Mouse (Mus musculus): Measurements from ENCODE around the gene Cdh3. TPM values are rescaled to one million over a fixed set of nuclear protein-coding genes. Genes with fewer than 3 reads are reported as not detected.
"Not testable (repeated sequence)": the region's sequence is repeated elsewhere in the genome, so short reads cannot be mapped to it uniquely, and the experiment has no call there.

Cdh3 gene
- polyA plus RNA-seq, 1 experiment from 2014 or later, result 2.6 TPM

GRCm38 (mm10) chr8:106559844-106560243 is 49.2 kb downstream of the Cdh3 start:
- Histone ChIP-seq H3K9ac (replicated peaks; ENCODE audit: low read depth) (no peak overlapping the region), H3K4me1 (ENCODE audit: insufficient read depth, low read depth, low read length) (0 out of 2 replicates have a peak, but pooled peaks cover 4% of the 10 kb centered on the region), H3K36me3 (ENCODE audit: insufficient read depth, low read length) (no peaks in the 10 kb centered on the region), H3K27me3 (replicated peaks; ENCODE audit: insufficient read depth, low read length) (no peaks in the 10 kb centered on the region), H3K4me2 (replicated peaks; ENCODE audit: low read depth, low read length) (no peak overlapping the region), H3K27ac (ENCODE audit: low read length) (no peak overlapping the region), H3K4me3 (ENCODE audit: low read depth, low read length) (no peak overlapping the region), H3K9me3 (ENCODE audit: low read length) (no peaks in the 10 kb centered on the region)
- 33% methylated on average over 9 of the region's 9 CpGs for WGBS
- DNase-seq (ENCODE audit: low spot score) (no peak), ATAC-seq (no peak)
- TF ChIP-seq EP300 (IDR thresholded peaks at IDR 0.05) (no peak), CTCF (IDR thresholded peaks at IDR 0.05) (no peak)

- peak; percentile 92 for DNase-seq (ENCODE audit: low spot score)
- peak; percentile 95 for ATAC-seq
- H3K9ac ChIP-seq (replicated peaks; ENCODE audit: low read depth), result no peak overlapping the region
- WGBS, result 20% methylated on average over 21 of the region's 21 CpGs
- no peak overlapping the region for H3K4me2 ChIP-seq (replicated peaks; ENCODE audit: low read depth, low read length)
- H3K9me3 ChIP-seq (ENCODE audit: low read length), result no peaks in the 10 kb centered on the region
- no peak overlapping the region for H3K4me3 ChIP-seq (ENCODE audit: low read depth, low read length)
- peak; percentile 98 for TF ChIP-seq CTCF (IDR thresholded peaks at IDR 0.05)
- 0 out of 2 replicates have a peak, but pooled peaks have one; percentile 56 for TF ChIP-seq EP300 (IDR thresholded peaks at IDR 0.05)
- H3K4me1 ChIP-seq (ENCODE audit: insufficient read depth, low read depth, low read length), result 0 out of 2 replicates have a peak, but pooled peaks cover 4% of the 10 kb centered on the region
- H3K27me3 ChIP-seq (replicated peaks; ENCODE audit: insufficient read depth, low read length), result no peaks in the 10 kb centered on the region
- no peaks in the 10 kb centered on the region for H3K36me3 ChIP-seq (ENCODE audit: insufficient read depth, low read length)
- peak overlapping the region; percentile 54; the same call in 1 of the 2 replicates for H3K27ac ChIP-seq (ENCODE audit: low read length)
Observed at GRCm38 (mm10) chr8:106561097-106561865, 50.6 kb downstream of the Cdh3 start.

DNA sequence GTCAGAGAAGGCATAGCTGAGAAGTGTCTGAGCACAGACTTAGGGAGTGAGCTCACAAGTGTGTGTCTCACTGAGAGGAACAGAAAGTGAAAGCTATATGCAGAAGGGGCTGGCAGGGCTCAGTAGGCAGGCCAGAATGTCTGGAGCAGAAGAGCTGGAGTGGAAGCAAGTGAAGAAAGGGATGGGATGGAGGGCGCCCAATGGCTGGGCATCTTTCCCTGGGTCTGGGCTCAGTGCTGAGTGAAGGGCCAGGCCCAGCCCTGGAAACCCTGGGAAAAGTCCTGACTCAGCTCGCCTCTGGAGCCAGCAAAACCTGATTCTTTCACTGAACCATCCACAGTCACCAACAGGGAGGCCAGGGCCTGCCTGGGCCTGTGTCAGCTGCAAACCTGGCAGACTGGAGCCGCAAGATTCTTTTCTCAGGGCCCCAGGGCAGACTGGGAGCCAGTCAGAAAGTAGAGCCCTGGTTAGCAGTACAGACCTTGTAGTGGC is 53.0 kb downstream of the Cdh3 start:
- no peak for TF ChIP-seq CTCF (IDR thresholded peaks at IDR 0.05)
- TF ChIP-seq EP300 (IDR thresholded peaks at IDR 0.05), result no peak
- Histone ChIP-seq H3K27me3 (replicated peaks; ENCODE audit: insufficient read depth, low read length) (no peaks in the 10 kb centered on the region), H3K27ac (ENCODE audit: low read length) (peak overlapping the region; percentile 69), H3K9ac (replicated peaks; ENCODE audit: low read depth) (no peak overlapping the region), H3K9me3 (ENCODE audit: low read length) (no peaks in the 10 kb centered on the region), H3K4me3 (ENCODE audit: low read depth, low read length) (no peak overlapping the region), H3K4me1 (ENCODE audit: insufficient read depth, low read depth, low read length) (0 out of 2 replicates have a peak, but pooled peaks cover 4% of the 10 kb centered on the region), H3K4me2 (replicated peaks; ENCODE audit: low read depth, low read length) (no peak overlapping the region), H3K36me3 (ENCODE audit: insufficient read depth, low read length) (no peaks in the 10 kb centered on the region)
- ATAC-seq (peak; percentile 67), DNase-seq (ENCODE audit: low spot score) (peak; percentile 74)
- 68% methylated on average over 3 of the region's 3 CpGs for WGBS

GRCm38 (mm10) chr8:106569006-106569405 is 58.3 kb downstream of the Cdh3 start:
- ATAC-seq, result no peak
- no peak overlapping the region for H3K9ac ChIP-seq (replicated peaks; ENCODE audit: low read depth)
- no peak for DNase-seq (ENCODE audit: low spot score)
- H3K4me1 ChIP-seq (ENCODE audit: insufficient read depth, low read depth, low read length), result no peaks in the 10 kb centered on the region
- TF ChIP-seq CTCF (IDR thresholded peaks at IDR 0.05), result no peak
- no peak for TF ChIP-seq EP300 (IDR thresholded peaks at IDR 0.05)
- no peaks in the 10 kb centered on the region for H3K27me3 ChIP-seq (replicated peaks; ENCODE audit: insufficient read depth, low read length)
- H3K9me3 ChIP-seq (ENCODE audit: low read length), result no peaks in the 10 kb centered on the region
- no peak overlapping the region for H3K4me2 ChIP-seq (replicated peaks; ENCODE audit: low read depth, low read length)
- H3K4me3 ChIP-seq (ENCODE audit: low read depth, low read length), result no peak overlapping the region
- 82% methylated on average over 6 of the region's 7 CpGs for WGBS
- no peaks in the 10 kb centered on the region for H3K36me3 ChIP-seq (ENCODE audit: insufficient read depth, low read length)
- no peak overlapping the region for H3K27ac ChIP-seq (ENCODE audit: low read length)

GRCm38 (mm10) chr8:106570386-106570785 is 59.7 kb downstream of the Cdh3 start:
- ATAC-seq, result no peak

GRCm38 (mm10) chr8:106571551-106572172 is 61.0 kb downstream of the Cdh3 start:
- Histone ChIP-seq H3K4me3 (ENCODE audit: low read depth, low read length) (no peak overlapping the region), H3K27me3 (replicated peaks; ENCODE audit: insufficient read depth, low read length) (no peaks in the 10 kb centered on the region), H3K9me3 (ENCODE audit: low read length) (no peaks in the 10 kb centered on the region), H3K4me2 (replicated peaks; ENCODE audit: low read depth, low read length) (no peak overlapping the region), H3K9ac (replicated peaks; ENCODE audit: low read depth) (no peak overlapping the region), H3K36me3 (ENCODE audit: insufficient read depth, low read length) (no peaks in the 10 kb centered on the region), H3K4me1 (ENCODE audit: insufficient read depth, low read depth, low read length) (peaks cover 3% of the 10 kb centered on the region; the same call in 1 of the 2 replicates), H3K27ac (ENCODE audit: low read length) (no peak overlapping the region)
- DNase-seq (ENCODE audit: low spot score) (no peak), ATAC-seq (no peak)
- TF ChIP-seq EP300 (IDR thresholded peaks at IDR 0.05) (no peak), CTCF (IDR thresholded peaks at IDR 0.05) (no peak)
- WGBS, result 45% methylated on average over 5 of the region's 5 CpGs

More at GRCm38 (mm10) chr8:106570386-106570785, 59.7 kb downstream of the Cdh3 start:
- Histone ChIP-seq H3K27me3 (replicated peaks; ENCODE audit: insufficient read depth, low read length) (no peaks in the 10 kb centered on the region), H3K9me3 (ENCODE audit: low read length) (no peaks in the 10 kb centered on the region), H3K4me1 (ENCODE audit: insufficient read depth, low read depth, low read length) (no peaks in the 10 kb centered on the region), H3K36me3 (ENCODE audit: insufficient read depth, low read length) (no peaks in the 10 kb centered on the region), H3K27ac (ENCODE audit: low read length) (no peak overlapping the region), H3K9ac (replicated peaks; ENCODE audit: low read depth) (no peak overlapping the region), H3K4me2 (replicated peaks; ENCODE audit: low read depth, low read length) (no peak overlapping the region), H3K4me3 (ENCODE audit: low read depth, low read length) (no peak overlapping the region)
- 72% methylated on average over 4 of the region's 4 CpGs for WGBS
- no peak for DNase-seq (ENCODE audit: low spot score)
- TF ChIP-seq EP300 (IDR thresholded peaks at IDR 0.05) (no peak), CTCF (IDR thresholded peaks at IDR 0.05) (no peak)

- not testable (repeated sequence) for H3K4me1 ChIP-seq (ENCODE audit: insufficient read depth, low read depth, low read length); H3K4me3 ChIP-seq (ENCODE audit: low read depth, low read length); H3K9ac ChIP-seq (replicated peaks; ENCODE audit: low read depth); ATAC-seq; H3K36me3 ChIP-seq (ENCODE audit: insufficient read depth, low read length); H3K9me3 ChIP-seq (ENCODE audit: low read length); DNase-seq (ENCODE audit: low spot score); H3K4me2 ChIP-seq (replicated peaks; ENCODE audit: low read depth, low read length); H3K27ac ChIP-seq (ENCODE audit: low read length); H3K27me3 ChIP-seq (replicated peaks; ENCODE audit: insufficient read depth, low read length)
- 47% methylated on average over 1 of the region's 1 CpGs for WGBS
Observed at GRCm38 (mm10) chr8:106572175-106572574, 61.5 kb downstream of the Cdh3 start.

DNA sequence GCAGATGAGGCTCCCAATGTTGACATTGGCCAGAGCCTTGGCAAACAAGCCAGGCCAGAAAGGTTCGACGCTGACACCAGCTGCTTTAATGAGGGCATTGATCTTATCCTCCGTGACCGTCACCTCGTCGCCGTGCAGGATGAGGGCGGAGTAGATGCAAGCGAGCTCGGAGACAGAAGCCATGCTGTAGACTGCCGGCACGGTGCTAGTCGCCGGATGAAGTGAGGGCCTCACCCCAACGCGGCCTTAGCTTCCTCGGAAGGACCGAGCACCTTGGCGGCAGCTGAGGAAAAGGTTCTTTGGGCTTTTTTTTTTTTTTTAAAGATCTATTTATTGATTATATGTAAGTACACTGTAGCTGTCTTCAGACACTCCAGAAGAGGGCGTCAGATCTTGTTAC is 62.5 kb downstream of the Cdh3 start, which contains the start of gene Gm10073:
TSS of gene Gm10073 (minus strand) at position 294 of the 400 bp plus-strand sequence.
- not testable (repeated sequence) for DNase-seq (ENCODE audit: low spot score)

More for the DNA sequence above, 62.5 kb downstream of the Cdh3 start, which contains the start of gene Gm10073:
- not testable (repeated sequence) for H3K4me3 ChIP-seq (ENCODE audit: low read depth, low read length); H3K9ac ChIP-seq (replicated peaks; ENCODE audit: low read depth); H3K4me2 ChIP-seq (replicated peaks; ENCODE audit: low read depth, low read length); H3K9me3 ChIP-seq (ENCODE audit: low read length); ATAC-seq; H3K4me1 ChIP-seq (ENCODE audit: insufficient read depth, low read depth, low read length); H3K27me3 ChIP-seq (replicated peaks; ENCODE audit: insufficient read depth, low read length); H3K27ac ChIP-seq (ENCODE audit: low read length); H3K36me3 ChIP-seq (ENCODE audit: insufficient read depth, low read length)
- 35% methylated on average over 19 of the region's 20 CpGs for WGBS
